Mouse (Mus musculus): ENCODE measurements around the gene Dlgap4.

Gene Dlgap4

DNA sequence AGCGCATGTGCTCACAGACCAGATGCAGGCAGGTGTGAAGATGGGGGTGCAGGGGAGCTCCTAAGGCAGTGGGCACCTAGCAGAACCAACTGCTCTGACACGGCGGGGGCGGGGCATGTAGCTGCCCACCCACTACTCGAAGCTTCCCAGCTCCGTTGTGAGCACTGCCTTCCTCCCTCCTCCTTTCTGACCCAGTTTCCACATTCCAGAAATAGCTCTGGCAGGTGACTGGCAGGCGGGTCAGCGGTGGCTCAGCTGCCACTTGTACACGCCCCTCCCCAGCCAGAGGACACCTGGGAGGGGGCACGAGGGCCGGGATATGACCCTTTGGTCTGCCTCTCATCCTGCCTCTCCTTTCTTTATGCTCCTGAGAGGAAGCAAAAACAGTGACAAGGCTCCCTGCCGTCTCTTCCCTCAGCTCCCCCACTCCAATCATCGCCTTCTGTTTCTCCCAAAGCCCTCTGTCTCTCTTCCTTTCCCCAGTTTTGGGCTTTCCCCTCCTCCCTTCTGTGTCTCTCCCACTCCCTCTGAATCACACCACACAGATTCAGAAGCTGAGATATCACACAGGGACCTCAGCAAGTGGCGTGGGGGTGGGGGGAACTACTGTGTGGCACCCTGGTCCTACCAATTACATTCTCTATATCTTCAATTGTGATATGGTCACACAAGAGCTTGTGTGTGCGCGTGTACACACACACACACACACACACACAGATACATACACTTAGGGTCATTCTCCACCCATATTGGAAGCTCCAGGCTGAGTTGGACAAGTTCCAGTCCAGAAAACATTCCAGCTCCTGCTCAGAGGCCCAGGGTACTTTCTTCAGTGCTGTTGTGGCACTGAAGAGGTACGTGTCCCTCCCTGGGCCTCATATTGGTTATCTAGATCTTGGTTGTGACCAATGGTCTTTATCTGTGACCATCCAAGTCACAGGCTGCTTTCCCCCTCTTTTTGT, 104.1 kb downstream of the Dlgap4 start:
- DNase-seq: peak; percentile 72 to 73

DNA sequence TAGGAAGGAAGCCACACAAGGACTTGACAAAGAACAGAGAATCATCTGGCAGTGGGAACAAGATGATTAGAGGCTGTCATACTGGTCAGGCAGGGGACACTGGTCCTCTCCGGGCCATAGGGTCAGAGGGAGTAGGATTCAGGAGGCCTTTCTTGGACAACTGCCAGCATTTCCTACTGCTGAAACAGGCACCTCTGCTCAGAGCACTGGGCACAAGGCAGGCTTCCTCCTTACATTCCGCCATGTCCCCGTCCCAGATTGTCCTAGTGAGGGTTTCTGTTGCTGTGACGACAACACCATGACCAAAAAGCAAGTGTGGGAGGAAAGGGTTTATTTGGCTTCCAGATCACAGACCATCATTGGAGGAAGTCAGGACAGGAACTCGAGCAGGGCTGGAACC, 105.3 kb downstream of the Dlgap4 start:
- peak in 1 of 2 experiments; percentile 39 for DNase-seq

DNA sequence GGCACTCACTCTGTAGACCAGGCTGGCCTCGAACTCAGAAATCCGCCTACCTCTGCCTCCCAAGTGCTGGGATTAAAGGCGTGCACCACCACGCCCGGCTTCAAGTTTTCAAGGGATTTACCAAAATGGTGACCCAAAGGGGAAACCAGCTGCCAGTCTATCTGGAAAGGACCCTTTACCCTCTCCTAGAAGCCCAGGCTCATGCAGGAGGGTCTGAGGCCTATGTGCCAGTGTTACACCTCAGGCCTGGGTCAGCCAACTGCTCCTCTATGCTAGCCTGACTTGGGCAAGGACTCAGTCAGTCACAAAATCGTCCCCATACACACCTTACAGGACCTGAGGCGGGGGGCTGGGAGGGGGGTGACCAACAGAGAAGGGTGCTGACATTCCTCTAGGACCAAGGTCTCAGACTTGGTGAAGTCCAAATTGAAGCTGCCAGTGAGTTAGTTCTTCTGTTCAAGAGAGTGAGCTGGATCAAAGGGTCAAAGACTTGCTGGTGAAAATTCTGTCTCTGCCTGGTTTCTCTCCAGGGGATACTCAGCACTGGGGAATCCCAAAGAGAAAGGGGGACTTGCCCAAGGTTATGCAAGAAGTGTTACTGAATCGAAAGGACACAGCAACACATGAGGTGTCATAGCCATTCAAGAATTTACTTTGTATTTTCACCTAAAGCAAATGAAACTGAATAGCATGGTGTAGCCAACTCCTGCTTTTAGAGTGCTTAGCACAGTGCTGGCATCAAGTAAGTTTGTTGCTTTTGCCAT, 106.2 kb downstream of the Dlgap4 start:
- no peak for DNase-seq

DNA sequence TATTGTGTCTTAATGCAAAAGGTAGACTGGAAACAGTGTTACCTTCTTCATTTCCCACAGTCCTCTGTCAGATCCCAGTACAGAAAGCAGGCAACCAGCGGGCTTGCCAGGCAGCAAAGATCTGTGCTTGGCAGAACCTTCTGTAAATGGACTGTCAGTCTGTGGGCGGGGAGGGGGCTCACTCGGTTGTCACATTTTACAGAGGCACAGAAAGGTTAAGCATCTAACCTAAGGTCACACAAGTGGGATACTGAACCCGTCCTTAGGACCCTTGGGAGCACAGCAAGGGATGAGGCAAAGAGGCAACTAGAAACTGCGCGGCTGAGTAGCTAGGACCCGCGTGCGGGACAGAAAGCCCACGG, 106.8 kb downstream of the Dlgap4 start:
- no peak for DNase-seq

- DNase-seq: peak; percentile 92 to 96
Observed at GRCm38 (mm10) chr2:156720675-156721553, 107.4 kb downstream of the Dlgap4 start.

GRCm38 (mm10) chr2:156721554-156722070, 108.1 kb downstream of the Dlgap4 start:
- DNase-seq: no peak

DNA sequence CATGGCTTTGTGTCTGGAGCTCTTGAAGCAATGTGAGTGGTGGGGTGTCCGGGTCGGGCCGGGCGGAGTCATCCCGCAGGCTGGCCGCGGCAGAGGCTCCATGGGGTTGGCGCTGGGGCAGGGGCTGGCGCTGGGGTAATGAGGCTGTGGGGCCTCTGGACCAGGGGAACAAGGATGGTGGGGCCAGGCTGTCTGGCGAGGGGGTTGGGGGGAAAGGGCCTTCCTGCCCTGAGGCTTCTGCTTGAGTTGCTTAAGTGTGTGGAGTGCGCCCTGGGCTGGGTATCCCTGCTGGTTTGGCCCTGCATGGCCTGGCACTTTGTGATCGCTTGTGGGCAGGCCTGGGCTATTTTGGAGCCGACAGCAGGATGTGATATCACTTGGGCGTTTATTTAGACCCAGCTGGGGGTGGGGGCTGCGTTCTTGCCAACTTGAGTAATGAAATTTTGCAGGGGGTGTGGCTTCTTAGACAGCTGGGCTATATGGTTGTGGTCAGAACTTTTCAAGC, 108.6 kb downstream of the Dlgap4 start:
- DNase-seq: peak; percentile 44 to 47

DNA sequence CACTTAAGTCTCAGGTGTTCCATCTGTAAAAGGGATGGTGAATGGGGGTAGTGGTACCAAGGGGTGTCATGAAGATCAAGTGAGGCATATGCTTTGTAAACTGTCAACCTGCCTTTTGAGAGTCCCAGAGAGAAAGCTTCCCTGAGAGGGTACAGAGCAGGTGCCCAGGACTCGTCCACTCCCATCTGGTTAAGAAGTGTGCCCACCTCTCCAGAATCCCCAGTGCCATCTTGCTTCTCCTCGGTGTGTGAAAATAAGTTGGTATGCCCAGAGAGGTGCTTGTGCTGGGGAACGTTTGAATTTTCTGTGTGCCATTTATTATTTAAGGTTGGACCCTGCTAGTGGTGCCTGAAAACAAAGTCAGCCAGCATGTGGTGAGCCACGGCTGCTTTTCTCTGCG, 109.2 kb downstream of the Dlgap4 start:
- no peak for DNase-seq

DNA sequence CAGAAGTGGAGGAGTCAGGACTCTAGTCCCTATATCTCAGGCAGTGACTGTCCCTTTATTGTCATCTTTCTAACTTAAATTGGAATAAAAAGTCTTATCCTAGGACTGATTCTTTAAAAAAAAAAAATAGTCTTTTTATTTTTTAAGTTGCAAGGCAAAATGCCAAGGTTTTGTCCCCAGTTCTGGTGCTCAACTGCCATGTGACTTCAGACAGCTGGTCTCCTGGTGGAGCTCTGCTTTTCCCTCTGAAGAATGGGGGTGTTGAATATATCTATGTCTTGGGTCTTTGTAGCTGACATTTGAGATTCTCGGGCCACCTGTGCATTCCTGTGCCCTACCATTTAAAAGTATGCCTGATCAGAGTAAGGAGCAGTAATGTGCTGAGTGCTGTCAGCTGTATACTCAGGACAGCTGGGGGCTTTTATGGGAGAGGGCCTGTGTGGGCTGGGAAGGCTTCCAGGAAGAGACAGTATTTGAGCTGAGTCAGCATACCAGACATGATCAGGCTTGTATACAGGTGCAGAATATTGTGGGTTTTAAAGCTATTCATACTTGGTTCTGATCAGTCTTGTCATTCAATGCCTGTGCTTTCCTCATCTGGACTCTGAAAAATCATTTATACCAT, 110.5 kb downstream of the Dlgap4 start:
- DNase-seq: no peak

DNA sequence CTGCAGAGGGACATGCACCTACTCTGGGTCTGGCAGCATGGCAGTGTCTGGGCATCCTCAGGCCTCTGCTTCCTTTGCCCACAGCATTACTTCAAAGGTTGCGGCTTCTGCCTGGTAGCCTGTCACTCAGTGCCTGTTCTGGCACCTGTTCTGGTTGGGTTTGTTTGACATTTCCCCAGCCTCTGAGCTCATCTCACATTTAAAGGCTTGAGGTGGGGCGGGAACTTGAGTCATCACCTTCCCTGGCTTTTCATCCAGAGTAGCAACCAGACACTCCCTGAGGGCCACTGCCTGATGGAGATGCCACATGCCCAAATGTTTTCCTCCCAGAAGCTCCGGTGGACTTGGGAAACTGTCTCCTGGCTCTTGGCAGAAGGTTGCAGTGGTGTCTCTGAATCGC, 111.4 kb downstream of the Dlgap4 start:
- DNase-seq: peak; percentile 24 to 43

DNA sequence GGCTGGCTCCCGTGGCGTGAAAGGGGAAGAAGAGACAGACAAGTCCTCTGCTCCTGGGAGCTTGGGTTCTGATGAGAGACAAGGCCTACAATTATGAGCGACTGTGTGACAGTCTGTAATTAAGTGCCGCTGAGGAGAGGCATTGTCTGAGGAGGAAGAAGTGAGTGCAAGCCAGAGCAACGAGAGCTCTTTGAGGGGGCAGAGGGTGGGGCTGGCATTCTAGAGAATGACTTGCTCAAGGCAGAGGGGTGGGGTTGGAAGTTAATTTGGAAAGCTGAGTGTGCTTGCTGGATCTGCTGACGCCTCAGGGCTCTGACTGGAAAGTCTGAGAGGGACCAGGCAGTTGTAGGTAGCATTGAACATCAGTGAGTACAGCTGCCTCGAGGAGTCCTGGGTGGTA, 112.8 kb downstream of the Dlgap4 start:
- DNase-seq: no peak

GRCm38 (mm10) chr2:156726878-156727277, 113.4 kb downstream of the Dlgap4 start:
- DNase-seq: peak; percentile 54 to 58

GRCm38 (mm10) chr2:156729537-156730469, 116.3 kb downstream of the Dlgap4 start:
- no peak for DNase-seq

DNA sequence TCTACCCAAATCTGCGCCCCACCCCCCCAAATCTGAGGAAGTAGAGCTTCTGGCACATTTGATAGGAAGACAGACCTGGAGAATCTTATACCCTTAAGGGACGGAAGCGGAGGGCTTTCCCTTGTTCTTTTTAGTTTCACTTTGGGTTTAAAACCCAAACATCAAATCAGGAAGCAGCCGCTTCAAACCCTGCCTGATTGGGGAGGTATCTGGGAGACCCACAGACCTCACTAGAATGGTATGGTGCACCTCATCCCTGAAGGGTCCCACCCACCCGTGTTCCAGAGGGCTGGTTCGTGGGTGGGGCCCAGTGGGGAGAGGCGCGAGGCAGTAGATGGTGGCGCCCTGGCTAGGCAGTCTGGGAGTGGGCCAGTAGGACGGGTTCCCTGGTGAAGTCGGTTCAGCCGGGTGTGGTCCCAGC, 117.0 kb downstream of the Dlgap4 start:
- DNase-seq: no peak

- DNase-seq: no peak
Observed at GRCm38 (mm10) chr2:156731592-156731991, 118.1 kb downstream of the Dlgap4 start.

- peak in 1 of 2 experiments; percentile 34 for DNase-seq
Observed at GRCm38 (mm10) chr2:156732109-156732508, 118.6 kb downstream of the Dlgap4 start.

- DNase-seq: peak in 1 of 2 experiments; percentile 39
Observed at GRCm38 (mm10) chr2:156735761-156736335, 122.3 kb downstream of the Dlgap4 start.

DNA sequence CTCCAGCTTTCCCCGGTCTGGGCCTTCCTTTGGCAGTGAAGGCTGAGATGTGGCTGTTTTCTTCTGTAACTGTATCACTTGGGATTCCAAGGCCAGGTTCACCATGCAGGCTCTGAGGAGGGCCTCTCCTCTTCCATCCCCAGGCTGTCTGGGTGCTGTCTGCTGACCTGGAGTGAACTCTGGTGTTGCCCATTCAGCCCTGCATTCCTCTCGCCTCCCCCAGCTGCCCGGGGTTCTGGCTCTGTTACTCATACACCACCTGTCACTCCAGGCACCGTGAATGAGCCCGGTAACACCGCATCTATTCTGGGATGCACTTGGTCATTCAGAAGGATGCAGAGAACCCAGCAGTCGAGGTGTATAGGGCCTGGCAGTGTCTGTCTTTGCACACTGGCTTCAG, 123.3 kb downstream of the Dlgap4 start:
- DNase-seq: peak; percentile 65 to 66

DNA sequence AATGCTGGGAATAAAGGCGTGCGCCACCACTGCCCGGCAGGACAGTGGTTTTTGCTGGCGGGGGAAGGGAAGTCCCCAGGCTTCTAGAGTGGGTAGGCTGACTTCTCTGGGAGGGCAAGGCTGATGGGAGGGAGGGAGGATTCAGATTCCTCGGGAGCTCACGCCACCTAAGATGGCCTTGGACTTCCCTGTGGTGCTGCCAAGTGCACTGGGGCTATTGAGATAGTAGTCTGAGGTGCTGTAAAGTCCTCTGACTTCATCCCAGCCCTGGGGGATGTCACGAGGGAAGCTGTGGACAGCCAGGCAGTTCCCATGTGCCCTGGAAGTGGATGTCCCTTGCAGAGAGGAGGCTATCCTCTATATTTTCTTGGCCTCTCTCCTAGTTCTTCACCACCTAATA, 124.5 kb downstream of the Dlgap4 start:
- no peak for DNase-seq

DNA sequence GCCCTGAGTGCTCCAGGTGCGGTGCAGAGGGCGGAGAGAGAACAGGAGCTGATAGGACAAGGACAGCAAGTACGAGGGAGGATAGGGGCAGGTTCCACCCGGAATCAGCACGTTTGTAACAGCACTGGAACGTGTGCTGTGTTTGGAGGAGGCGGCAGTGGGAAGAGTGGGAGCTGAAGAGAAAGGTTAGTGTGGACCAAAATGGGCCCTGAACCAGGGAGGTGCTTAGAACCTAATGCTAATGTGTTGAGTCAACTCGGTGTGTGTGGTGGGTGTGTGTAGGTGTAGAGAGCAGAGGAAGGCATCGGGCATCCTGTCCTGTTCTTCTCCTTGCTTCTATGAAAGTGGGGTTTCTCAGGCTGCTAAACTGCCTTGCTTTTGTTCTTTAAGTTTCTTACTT, 127.8 kb downstream of the Dlgap4 start:
- DNase-seq: no peak
